Mouse (Mus musculus) olfactory bulb, adult 2 months (tissue): ENCODE results near the gene 4930523C07Rik.

Experiments used
- CTCF ChIP-seq: fragments of 200-500 bp; IDR thresholded peaks from 2 replicates; pipeline ENCODE4 v1.5.1; 2012; ENCODE audit warnings: low read depth, mild to moderate bottlenecking, low read length, moderate library complexity; ENCODE audit not compliant: insufficient read depth
- POLR2A ChIP-seq: fragments of 200-500 bp; IDR thresholded peaks from 2 replicates; pipeline ENCODE4 v1.6.1; 2012; ENCODE audit warnings: mild to moderate bottlenecking, low read depth, low read length, moderate library complexity; ENCODE audit not compliant: insufficient read depth

DNA sequence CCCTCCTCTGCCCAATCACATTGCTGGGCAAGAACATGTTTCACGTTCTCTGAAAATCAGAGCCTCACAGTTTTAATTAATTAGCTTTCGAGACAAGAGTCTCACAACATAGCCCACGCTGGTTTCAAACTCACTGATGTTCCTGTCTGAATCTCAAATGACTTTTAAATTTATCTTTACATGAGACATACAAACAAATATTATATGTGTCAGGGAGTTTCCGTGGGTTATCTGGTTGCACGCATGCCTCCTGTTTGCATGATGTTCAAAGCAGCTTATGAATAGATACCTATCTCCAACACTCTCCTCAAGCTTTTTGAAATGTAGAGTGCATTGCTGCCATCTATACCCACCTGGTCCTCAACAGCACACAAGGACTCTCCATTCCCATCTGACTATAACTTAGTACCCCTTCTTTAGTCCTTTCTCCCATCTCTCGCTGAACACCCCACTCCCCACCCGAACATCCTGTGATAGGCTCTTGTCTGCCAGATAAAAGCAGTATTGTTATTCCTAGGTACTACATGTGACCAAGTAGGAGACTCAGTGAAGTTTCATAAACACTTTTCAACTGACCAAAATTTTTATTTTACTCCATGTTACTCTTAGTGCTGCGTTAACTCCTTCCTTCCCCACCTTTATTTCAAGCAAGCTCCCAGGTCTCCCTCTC, 37.1 kb upstream of the 4930523C07Rik start:
- TF ChIP-seq POLR2A, result no peak
- TF ChIP-seq CTCF, result no peak
